Mouse (Mus musculus) heart, adult 2 months (tissue): ENCODE measurements at regions not wholly inside any gene's neighbourhood (a gene's known extent, or its start where the extent isn't known, plus 50 kb on each side); places are given as distances from the start of the nearest gene placed in this dataset.

Experiments
- CTCF ChIP-seq: fragments of 200-600 bp; IDR thresholded peaks from 2 replicates; pipeline ENCODE4 v1.8.1; 2022; ENCODE audit warnings: antibody characterized with exemption, mild to moderate bottlenecking, moderate library complexity
- POLR2A ChIP-seq: fragments of 200-500 bp; IDR thresholded peaks from 2 replicates; pipeline ENCODE4 v1.6.1; 2011; ENCODE audit warnings: mild to moderate bottlenecking, low read depth, low read length, control low read depth; ENCODE audit not compliant: insufficient read depth

- TF ChIP-seq CTCF (no peak), POLR2A (no peak)
These were observed 94.8 kb downstream of the 3110018I06Rik start for GRCm38 (mm10) chr12:107583151-107583720.
